Mouse (Mus musculus) liver, adult 10 weeks (tissue): Measurements from ENCODE around the gene Tmem50b. TPM values are rescaled to one million over a fixed set of nuclear protein-coding genes. Genes with fewer than 3 reads are reported as not detected.

Experiments used
- polyA plus RNA-seq: library from polyadenylated mRNA; stranded (reverse); fragments of 350-450 nt; fragmentation: Illumina TruSeq; extraction: RNeasy Lipid Tissue Mini Kit (QIAGEN cat#74804); gene quantifications from one replicate; pipeline ENCODE4 v1.2.3, GENCODE M21; 2014; ENCODE audit warnings: low read depth, low replicate concordance

Gene Tmem50b
- polyA plus RNA-seq: 5.9 TPM

DNA sequence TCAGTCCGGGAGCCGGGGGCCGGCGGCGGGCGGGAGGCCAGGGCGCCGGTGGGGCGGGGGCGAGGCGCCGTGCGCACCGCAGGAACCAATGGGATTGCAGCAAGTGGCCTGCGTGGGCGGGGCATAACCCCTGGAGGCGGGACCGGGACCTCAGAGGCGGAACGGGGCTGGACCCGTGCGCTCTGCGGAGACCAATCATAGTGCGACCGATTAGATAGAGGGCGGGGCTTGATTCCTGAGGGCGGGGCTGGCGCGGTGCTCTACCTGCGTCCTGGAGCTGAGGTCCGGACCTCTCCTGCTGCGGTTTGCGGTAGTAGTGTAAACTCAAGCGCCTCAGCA lies at the start of gene Tmem50b:
TSS of gene Tmem50b (minus strand) at position 129 of the 339 bp plus-strand sequence.

GRCm38 (mm10) chr16:91646681-91647419 lies 49.2 kb upstream of the Tmem50b start, which contains the start of gene Gart:
TSS of gene Gart (minus strand) at chr16:91646952.

DNA sequence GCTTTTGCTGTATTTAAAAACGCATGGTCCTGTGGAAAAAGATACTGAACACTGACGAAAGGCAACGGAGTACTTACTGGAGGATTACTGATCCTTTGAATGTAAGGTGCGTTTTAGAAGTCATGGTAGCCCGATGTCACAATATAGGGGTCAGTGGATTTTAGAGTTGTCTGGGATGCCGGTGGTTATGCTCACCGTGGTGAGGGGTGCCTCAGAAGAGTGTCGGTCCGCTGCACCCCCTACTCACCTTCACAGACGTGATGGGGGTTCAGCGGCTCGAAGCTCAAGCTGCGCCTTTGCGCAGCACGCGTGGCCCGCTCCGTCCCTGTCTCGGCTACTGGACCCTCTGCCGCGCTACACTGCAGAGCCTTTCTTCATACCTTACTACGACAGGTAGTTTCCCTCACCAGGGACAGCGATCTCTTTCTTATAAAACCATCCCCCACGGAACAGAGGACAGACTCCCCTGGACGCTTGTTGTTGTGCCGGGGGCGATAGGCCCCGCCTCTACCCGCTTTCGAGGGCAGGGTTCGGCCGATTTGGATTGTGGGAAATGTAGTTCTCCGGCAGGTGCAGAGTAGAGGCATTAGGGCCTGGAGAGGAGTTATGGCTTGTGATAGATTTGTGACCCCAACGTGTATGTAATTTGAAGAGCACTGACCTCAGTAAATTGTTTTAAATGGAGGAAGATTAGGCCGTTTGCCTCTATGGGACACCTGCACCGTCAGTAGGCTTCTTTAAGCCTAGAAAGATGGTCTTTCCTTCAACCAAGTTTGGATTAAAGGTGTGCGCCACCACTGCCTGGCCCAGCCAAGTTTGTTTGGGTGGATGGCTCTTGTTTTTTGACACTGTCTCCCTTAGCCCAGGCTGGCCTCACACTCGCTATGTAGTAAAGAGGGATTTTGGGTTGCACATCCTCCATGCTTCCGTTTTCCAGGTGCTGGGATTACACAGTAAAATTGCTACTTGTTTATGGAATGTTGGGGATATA lies 21.2 kb upstream of the Tmem50b start, which contains the start of gene Dnajc28:
TSS of gene Dnajc28 (minus strand) at position 516 of the 991 bp plus-strand sequence.

DNA sequence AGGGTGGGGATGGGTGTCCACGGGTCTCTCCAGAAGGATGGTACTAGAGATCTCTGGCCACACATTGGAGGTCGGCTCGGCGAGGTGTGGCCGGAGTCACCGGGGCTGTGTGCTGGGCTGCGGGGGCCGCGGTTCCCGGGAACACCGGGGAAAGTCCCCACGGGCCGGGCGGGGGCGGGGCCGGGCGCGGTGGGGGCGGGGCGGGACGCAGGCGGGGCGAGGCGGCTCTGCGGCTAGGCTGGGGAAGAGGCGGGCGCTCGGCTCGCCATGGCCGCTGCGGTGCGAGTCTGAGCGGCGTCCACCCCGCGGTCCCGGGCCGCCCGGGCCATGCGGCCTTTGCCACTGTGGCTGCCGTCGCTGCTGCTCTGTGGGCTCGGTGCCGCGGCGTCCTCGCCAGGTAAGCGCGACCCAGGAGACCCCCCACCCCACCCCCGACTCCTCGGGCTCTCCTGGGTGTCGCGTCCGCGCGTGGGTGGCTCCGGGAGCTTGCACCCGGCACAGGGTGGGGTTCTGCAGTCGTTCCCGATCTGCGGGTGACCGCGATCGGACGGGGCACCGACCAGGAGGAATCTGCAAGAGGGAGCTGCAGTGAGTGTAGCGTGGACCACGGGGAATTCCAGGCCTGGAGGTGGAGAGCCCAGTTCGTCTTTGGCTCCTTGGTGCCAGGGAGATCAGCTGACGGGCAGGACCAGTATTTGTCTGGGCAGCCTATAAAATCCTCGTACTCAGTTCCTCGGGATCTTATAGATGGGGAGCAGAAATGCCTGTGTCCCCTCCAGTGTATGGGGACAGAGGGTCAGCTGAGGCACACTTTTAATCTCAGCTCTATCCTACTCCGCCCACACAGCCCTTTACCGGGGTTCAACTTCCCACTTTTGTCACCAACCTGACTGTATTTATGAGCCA lies 50.5 kb downstream of the Tmem50b start, which contains the start of gene Ifngr2:
TSS of gene Ifngr2 (plus strand) at position 237 of the 906 bp plus-strand sequence.

Other genes starting within 250 kb of the Tmem50b start
- 135 TPM for gene Ifnar2, start 225.0 kb downstream of the Tmem50b start, polyA plus RNA-seq
- gene Gm21970, start 206.1 kb downstream of the Tmem50b start, polyA plus RNA-seq: 0.90 TPM
- gene Il10rb, start 191.6 kb downstream of the Tmem50b start, polyA plus RNA-seq: 7.9 TPM
- 39.1 TPM for gene Ifnar1, start 112.6 kb downstream of the Tmem50b start, polyA plus RNA-seq
- 7.8 TPM for gene Ifngr2, start 50.7 kb downstream of the Tmem50b start, polyA plus RNA-seq
- 13.2 TPM for gene Dnajc28, start 21.2 kb upstream of the Tmem50b start, polyA plus RNA-seq
- 7.3 TPM for gene Gart, start 49.2 kb upstream of the Tmem50b start, polyA plus RNA-seq
- gene Son, start 49.7 kb upstream of the Tmem50b start, polyA plus RNA-seq: 189 TPM
- 3.4 TPM for gene Donson, start 91.0 kb upstream of the Tmem50b start, polyA plus RNA-seq
- gene Cryzl1, start 131.2 kb upstream of the Tmem50b start, polyA plus RNA-seq: 31.1 TPM
- 9.7 TPM for gene Itsn1, start 131.5 kb upstream of the Tmem50b start, polyA plus RNA-seq